Mouse (Mus musculus) Patski (cell line): ENCODE data around the gene Ubl7. TPM values are rescaled to one million over a fixed set of nuclear protein-coding genes. Genes with fewer than 3 reads are reported as not detected.

ENCODE experiments used
- ATAC-seq: fragments of 100-300 bp; one replicate; pipeline ENCODE4 v1.8.0; 2021
- CTCF ChIA-PET: fragments of 350-600 bp; sonication (Branson Sonifier 250); formaldehyde crosslinking; loops from one replicate; lab custom pipeline; 2022; ENCODE audit warnings: inconsistent platforms; lab: Charles Lee
- POLR2A ChIA-PET: fragments of 350-600 bp; sonication (Branson Sonifier 250); formaldehyde crosslinking; loops from one replicate; lab custom pipeline; 2022; ENCODE audit warnings: antibody characterized with exemption, inconsistent platforms; lab: Charles Lee
- DNase-seq: peaks from one replicate; pipeline ENCODE4 v3.0.0-alpha.2; 2011; ENCODE audit warnings: low read depth, low spot score
- H3K27me3 ChIP-seq: fragments of 371-371 bp; one replicate; pipeline ENCODE4 v1.5.1; 2021
- CTCF ChIP-seq: fragments of 100-300 bp; IDR thresholded peaks from one replicate; pipeline ENCODE4 v1.5.1; 2021
- in situ Hi-C: fragments of 300-500 bp; cut with MboI; formaldehyde crosslinking; loops from 3 replicates; pipeline ENCODE4 v1.11.1; 2018; ENCODE audit warnings: low pct_unique_long_range_greater_than_20kb, mixed read lengths
- polyA plus RNA-seq: library from polyadenylated mRNA; unstranded; gene quantifications from one replicate; pipeline ENCODE4 v1.2.3, GENCODE M21; 2021

Gene Ubl7
- polyA plus RNA-seq, 1 experiment from 2014 or later: 87.3 TPM

GRCm38 (mm10) chr9:57972141-57972591 is 61.4 kb downstream of the Ubl7 start:
- CTCF ChIA-PET: interaction anchor here (1.1 to 2.4 kb wide), 3 partner anchors 26 to 36 kb away, joined by 3 to 8 read pairs (median 5); no protein-coding TSS in a partner anchor
- no peak for ATAC-seq

DNA sequence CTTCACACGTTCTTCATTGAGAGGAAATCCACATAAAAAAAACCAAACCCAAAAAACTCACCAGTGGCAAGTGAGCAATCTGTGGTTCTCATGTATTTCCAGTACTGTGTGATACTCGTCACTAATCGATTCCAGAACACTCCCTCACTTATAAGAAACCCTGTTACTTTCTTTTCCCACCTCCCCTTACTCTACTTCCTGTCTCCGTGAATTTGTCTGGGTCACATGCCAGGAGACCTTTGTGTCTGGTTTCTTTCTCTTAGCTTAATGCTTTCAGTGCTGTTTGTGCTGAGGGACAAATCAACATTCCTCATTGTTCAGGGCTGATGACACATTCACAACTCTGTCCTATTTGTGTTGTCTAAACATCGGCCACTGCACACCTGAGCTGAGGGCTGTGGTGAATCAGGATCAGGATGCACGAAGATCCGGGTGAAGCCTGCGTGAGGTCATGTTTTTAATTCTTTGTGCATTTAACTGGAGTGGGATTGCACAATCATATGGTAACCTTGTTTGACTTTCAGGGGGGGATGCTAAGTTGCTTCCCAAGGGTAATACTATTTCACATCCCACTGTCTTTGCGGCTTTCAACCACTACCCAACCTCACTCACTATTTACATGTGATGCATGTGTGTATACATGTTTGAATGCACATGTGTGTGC is 62.1 kb downstream of the Ubl7 start:
- ATAC-seq (no peak), DNase-seq (no peak)
- H3K27me3 ChIP-seq: no peaks in the 10 kb centered on the region
- ChIA-PET CTCF (interaction anchor here (1.1 to 2.4 kb wide), 3 partner anchors 27 to 37 kb away, joined by 3 to 8 read pairs (median 5); no protein-coding TSS in a partner anchor), POLR2A (interaction anchor here (0.6 to 0.8 kb wide), 4 partner anchors 34 to 357 kb away, joined by 3 to 6 read pairs (median 4); no protein-coding TSS in a partner anchor)
- in situ Hi-C loops: no loop called here
- TF ChIP-seq CTCF: no peak

More at GRCm38 (mm10) chr9:57972141-57972591, 61.4 kb downstream of the Ubl7 start:
- H3K27me3 ChIP-seq: no peaks in the 10 kb centered on the region
- peak; percentile 69 for DNase-seq
- in situ Hi-C loops: no loop called here
- POLR2A ChIA-PET: interaction anchor here (0.6 kb wide), 1 partner anchor 242 kb away, joined by 3 read pairs; no protein-coding TSS in a partner anchor
- TF ChIP-seq CTCF: no peak

DNA sequence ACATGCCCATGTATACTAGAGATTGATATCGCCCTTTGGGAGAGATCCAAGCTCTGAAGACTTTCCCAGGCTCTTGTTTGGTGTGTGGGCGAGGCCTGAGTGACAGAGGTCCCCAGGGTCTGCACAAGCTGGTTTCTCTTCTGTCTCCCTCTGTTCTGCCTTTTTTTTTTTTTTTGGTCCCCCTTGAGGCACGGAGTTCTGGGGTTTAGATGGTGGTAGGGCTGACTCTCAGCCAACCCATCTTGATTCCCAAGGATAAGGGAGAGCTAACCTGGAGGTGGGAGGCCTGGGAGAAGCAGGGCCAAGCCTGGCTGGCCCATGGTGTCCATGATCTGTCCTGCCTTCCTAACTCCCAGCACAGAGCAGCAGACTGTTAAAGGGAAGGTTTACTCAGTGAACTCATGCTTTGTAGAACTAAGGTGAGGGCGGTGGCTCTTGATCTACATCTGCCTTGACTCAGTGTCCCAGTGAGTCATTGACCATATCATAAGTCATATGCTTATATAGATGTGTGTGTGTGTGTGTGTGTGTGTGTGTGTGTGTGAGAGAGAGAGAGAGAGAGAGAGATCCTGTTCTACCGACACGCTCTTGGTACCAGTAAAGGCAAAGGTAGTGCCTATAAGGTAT is 62.8 kb downstream of the Ubl7 start:
- DNase-seq (no peak), ATAC-seq (no peak)
- CTCF ChIA-PET: interaction anchor here (1.9 to 2.4 kb wide), 2 partner anchors 27 to 38 kb away, joined by 5 to 8 read pairs; no protein-coding TSS in a partner anchor
- no peaks in the 10 kb centered on the region for H3K27me3 ChIP-seq
- in situ Hi-C loops: no loop called here
- POLR2A ChIA-PET: interaction anchor here (0.6 to 0.8 kb wide), 3 partner anchors 35 to 358 kb away, joined by 3 to 6 read pairs (median 4); no protein-coding TSS in a partner anchor
- TF ChIP-seq CTCF: no peak

DNA sequence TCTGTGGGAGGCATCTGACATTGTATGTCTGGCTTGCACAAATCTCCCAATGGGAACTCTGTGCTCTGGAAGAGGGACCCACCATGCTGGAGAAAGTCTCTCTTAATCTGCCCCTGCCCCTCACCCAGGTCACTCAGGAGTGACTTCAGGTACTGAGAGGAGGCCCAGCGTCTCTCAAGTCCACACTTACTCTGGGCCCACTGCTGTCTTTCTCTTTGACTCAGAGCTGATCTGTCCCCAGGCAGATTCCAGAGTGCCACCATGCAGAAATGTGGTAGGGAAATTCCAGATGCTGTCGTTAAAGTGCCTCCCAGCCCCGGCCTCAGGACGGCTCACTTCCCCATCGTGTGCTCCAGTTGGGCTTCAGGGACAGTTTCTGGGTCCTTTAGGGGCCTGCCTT is 63.4 kb downstream of the Ubl7 start:
- no peak for TF ChIP-seq CTCF
- CTCF ChIA-PET: interaction anchor here (1.1 kb wide), 2 partner anchors 9 to 38 kb away, joined by 3 to 5 read pairs; no protein-coding TSS in a partner anchor
- in situ Hi-C loops: no loop called here
- no peak for DNase-seq
- no peaks in the 10 kb centered on the region for H3K27me3 ChIP-seq
- ATAC-seq: peak; percentile 55
- POLR2A ChIA-PET: interaction anchor here (1.1 kb wide), 1 partner anchor 36 kb away, joined by 3 read pairs; no protein-coding TSS in a partner anchor

DNA sequence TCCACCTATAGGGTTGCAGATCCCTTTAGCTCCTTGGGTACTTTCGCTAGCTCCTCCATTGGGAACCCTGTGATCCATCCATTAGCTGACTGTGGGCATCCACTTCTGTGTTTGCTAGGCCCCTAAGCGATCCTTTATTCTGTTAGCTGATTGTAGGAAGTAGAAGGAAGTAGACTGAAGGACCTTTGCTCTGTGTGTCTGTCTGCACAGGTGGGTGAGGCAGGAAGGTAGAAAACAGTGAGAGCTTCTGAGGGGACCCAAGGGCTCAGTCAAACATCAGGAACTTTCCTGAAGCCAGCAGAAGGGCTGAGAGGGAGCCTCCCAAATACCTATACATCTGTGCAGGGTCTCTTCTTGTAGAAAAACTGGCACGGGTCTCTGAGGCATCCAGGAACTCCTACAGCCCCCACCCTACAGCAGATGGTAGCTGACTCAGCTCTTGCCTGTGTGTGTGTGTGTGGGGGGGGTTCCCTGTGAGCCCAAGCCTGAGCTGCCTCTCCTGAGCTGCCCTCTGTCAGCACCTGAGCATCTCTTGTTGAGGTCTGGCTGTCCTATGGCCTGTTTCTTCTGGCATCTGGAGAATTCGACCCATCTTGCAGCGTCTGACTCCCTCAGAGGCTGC is 64.5 kb downstream of the Ubl7 start:
- H3K27me3 ChIP-seq: no peaks in the 10 kb centered on the region
- CTCF ChIA-PET: interaction anchor here (0.9 to 1.1 kb wide), 4 partner anchors 10 to 241 kb away, joined by 3 to 6 read pairs (median 4); no protein-coding TSS in a partner anchor
- ATAC-seq (no peak), DNase-seq (no peak)
- POLR2A ChIA-PET: interaction anchor here (0.7 to 1.3 kb wide), 4 partner anchors 20 to 37 kb away, joined by 3 to 4 read pairs (median 3); no protein-coding TSS in a partner anchor
- in situ Hi-C loops: no loop called here
- TF ChIP-seq CTCF: no peak

DNA sequence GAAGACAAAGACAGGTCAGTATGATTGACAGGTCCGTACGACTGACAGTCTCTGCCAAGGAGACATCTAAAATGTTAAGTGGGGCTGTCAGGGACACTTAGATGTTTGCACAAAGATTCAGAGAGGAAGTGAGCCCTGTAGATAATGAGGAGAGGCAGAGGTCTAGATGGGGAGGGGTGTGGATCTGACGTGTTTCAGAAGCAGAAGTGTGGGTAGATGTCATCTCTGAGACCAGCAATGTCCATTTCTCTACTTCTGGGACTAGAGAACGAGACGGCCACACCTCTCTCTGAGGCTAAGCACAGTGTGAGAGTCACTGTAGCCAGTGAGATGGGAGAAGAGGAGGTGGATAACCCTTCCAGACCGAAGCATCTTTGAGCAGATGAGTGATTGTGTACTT is 67.2 kb downstream of the Ubl7 start:
- ATAC-seq (no peak), DNase-seq (no peak)
- POLR2A ChIA-PET: no interaction called here
- CTCF ChIA-PET: interaction anchor here (1.0 to 1.9 kb wide), 2 partner anchors 11 to 17 kb away, joined by 3 to 7 read pairs; no protein-coding TSS in a partner anchor
- in situ Hi-C loops: no loop called here
- TF ChIP-seq CTCF: no peak
- no peaks in the 10 kb centered on the region for H3K27me3 ChIP-seq

GRCm38 (mm10) chr9:57978858-57979257 is 68.1 kb downstream of the Ubl7 start:
- POLR2A ChIA-PET: no interaction called here
- ATAC-seq (no peak), DNase-seq (no peak)
- CTCF ChIA-PET: interaction anchor here (1.0 to 1.9 kb wide), 2 partner anchors 10 to 16 kb away, joined by 3 to 7 read pairs; no protein-coding TSS in a partner anchor
- TF ChIP-seq CTCF: no peak
- no peaks in the 10 kb centered on the region for H3K27me3 ChIP-seq
- in situ Hi-C loops: no loop called here

Other genes starting within 250 kb of the Ubl7 start
- not detected for gene Cyp1a2, start 227.3 kb upstream of the Ubl7 start, polyA plus RNA-seq
- gene Cyp1a1, start 223.1 kb upstream of the Ubl7 start, polyA plus RNA-seq: not detected
- gene Edc3, start 202.4 kb upstream of the Ubl7 start, polyA plus RNA-seq: 14.3 TPM
- gene Clk3, start 145.1 kb upstream of the Ubl7 start, polyA plus RNA-seq: 75.6 TPM
- gene Arid3b, start 74.2 kb upstream of the Ubl7 start, polyA plus RNA-seq: 2.9 TPM
- gene Sema7a, start 29.1 kb downstream of the Ubl7 start, polyA plus RNA-seq: 77.8 TPM
- gene Cyp11a1, start 95.4 kb downstream of the Ubl7 start, polyA plus RNA-seq: 0.13 TPM
- 52.4 TPM for gene Stra6, start 152.8 kb downstream of the Ubl7 start, polyA plus RNA-seq
- gene Ccdc33, start 207.8 kb downstream of the Ubl7 start, polyA plus RNA-seq: 0.60 TPM